13 mouse cellular contexts compared by ENCODE assay signal in genomic region chr10:18664794-18665193, GRCm38 (mm10).
"Had no signal": no experiment of that assay in that cellular context is flagged by ENCODE, and none has a peak within 500 bp of the region (broad histone marks: within the 10 kb centered on the region; RNA-seq: fewer than 3 reads in every experiment).

No protein-coding gene starts in this region.

- H3K4me2 ChIP-seq: limb, embryonic 12.5 days; midbrain, embryonic 11.5 days; midbrain, embryonic 15.5 days had no signal

- H3K27me3 ChIP-seq: limb, embryonic 12.5 days; midbrain, embryonic 15.5 days had no signal

- H3K4me1 ChIP-seq: limb, embryonic 12.5 days; midbrain, embryonic 15.5 days had no signal

- H3K9me3 ChIP-seq: midbrain, embryonic 15.5 days had no signal

- ATAC-seq: hindbrain, embryonic 16.5 days; inflammation-experienced regulatory T-cells, adult 6 months; midbrain, embryonic 15.5 days had no signal

- H3K4me3 ChIP-seq: limb, embryonic 12.5 days; midbrain, embryonic 15.5 days had no signal

- DNase-seq: kidney, adult 18-20 months; kidney, postnatal 25 days; liver; lung, adult 18-20 months; lung, postnatal 36 days; right cerebral cortex, postnatal 14 days had no signal

- H3K36me3 ChIP-seq: limb, embryonic 12.5 days had no signal

- H3K27ac ChIP-seq: limb, embryonic 12.5 days; liver, embryonic 14.5 days; midbrain, embryonic 15.5 days; stomach, postnatal 0 days had no signal

- H3K9ac ChIP-seq: limb, embryonic 12.5 days; liver, embryonic 14.5 days; midbrain, embryonic 15.5 days had no signal
